Mouse (Mus musculus): Measurements from ENCODE around the gene Fbxw15.

DNA sequence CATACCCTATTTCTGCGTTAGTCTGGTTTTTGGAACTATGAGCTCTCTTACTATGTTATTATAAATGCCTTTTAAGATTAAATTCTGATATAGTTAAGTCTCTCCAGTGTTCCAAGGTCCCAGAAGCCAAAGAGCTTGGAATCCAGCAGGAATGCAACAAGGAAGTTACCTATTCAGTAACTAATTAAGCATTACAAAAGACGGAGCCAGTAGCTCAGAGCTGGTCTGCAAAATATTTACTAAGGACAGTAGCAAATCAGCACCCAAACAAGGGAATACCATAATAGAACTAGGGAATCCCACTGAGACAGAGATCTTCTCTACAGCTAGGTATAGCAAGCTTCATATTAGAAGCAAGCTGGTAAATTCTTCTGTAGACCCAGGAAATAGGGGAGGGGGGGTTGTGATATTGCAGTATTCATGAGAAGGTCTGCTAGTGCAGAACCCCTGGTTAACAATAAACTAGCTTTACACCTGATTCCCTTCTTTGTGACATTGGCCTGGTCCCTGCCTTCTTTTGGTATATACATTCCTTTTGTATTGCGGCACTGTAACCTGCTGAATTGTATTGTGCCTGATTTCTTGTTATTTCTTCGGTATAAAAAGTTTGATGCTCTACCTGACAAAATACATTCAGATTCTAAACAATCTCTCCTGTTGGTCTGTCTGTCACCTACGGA lies 44.5 kb downstream of the Fbxw15 start:
- TF ChIP-seq CTCF (IDR thresholded peaks at IDR 0.05; ENCODE audit: insufficient read depth, low read depth, low read length), result no peak
- no peak for TF ChIP-seq POLR2A (IDR thresholded peaks at IDR 0.05; ENCODE audit: insufficient read depth, low read depth, low read length)
